Mouse (Mus musculus) midbrain, embryonic 14.5 days (tissue): ENCODE results near the gene Fdx1. TPM values are rescaled to one million over a fixed set of nuclear protein-coding genes. Genes with fewer than 3 reads are reported as not detected.
A peak's percentile ranks its signal among the peaks of the same experiment; 100 is the strongest.

ENCODE experiments used
- ATAC-seq: fragments of 200-750 bp; cut with Nextera tagmentation; 2 replicates; pipeline ENCODE4 v1.8.0; 2017; ENCODE audit warnings: moderate number of reproducible peaks, moderate library complexity; ENCODE audit not compliant: low FRiP score, low TSS enrichment
- DNase-seq: peaks from one replicate; pipeline ENCODE4 v3.0.0-alpha.2; 2015
- H3K27ac ChIP-seq: fragments of 300-500 bp; sonication (generic); replicated peaks from 2 replicates; pipeline ENCODE4 v1.5.1; 2014; ENCODE audit warnings: mild to moderate bottlenecking, low read depth, low read length, moderate library complexity
- H3K27me3 ChIP-seq: fragments of 300-500 bp; sonication (generic); 2 replicates; pipeline ENCODE4 v1.6.1; 2014; ENCODE audit warnings: low read length, control low read depth, mixed read lengths; ENCODE audit not compliant: control insufficient read depth, insufficient read depth
- H3K36me3 ChIP-seq: fragments of 300-500 bp; sonication (generic); 2 replicates; pipeline ENCODE4 v1.6.1; 2014; ENCODE audit warnings: low read length, control low read depth; ENCODE audit not compliant: control insufficient read depth, insufficient read depth
- H3K4me1 ChIP-seq: fragments of 300-500 bp; sonication (generic); 2 replicates; pipeline ENCODE4 v1.6.1; 2014; ENCODE audit warnings: mild to moderate bottlenecking, antibody characterized with exemption, low read length, control low read depth; ENCODE audit not compliant: control insufficient read depth, insufficient read depth
- H3K4me2 ChIP-seq: fragments of 300-500 bp; sonication (generic); 2 replicates; pipeline ENCODE4 v1.6.1; 2014; ENCODE audit warnings: mild to moderate bottlenecking, low read length, moderate library complexity
- H3K4me3 ChIP-seq: fragments of 300-500 bp; sonication (generic); replicated peaks from 2 replicates; pipeline ENCODE4 v1.5.1; 2014; ENCODE audit warnings: low read depth, low read length
- H3K9ac ChIP-seq: fragments of 300-500 bp; sonication (generic); replicated peaks from 2 replicates; pipeline ENCODE4 v1.6.1; 2014; ENCODE audit warnings: mild to moderate bottlenecking, low read length, moderate library complexity
- H3K9me3 ChIP-seq: fragments of 300-500 bp; sonication (generic); 2 replicates; pipeline ENCODE4 v1.6.1; 2016; ENCODE audit warnings: low read length, control low read depth, mixed read lengths; ENCODE audit not compliant: control insufficient read depth
- WGBS: fragments of 180-500 bp; shearing (Covaris S2); extraction: QIAGEN DNeasy Blood & Tissue Kit; methylation state at CpG from one replicate; pipeline ENCODE4 v1.1.7; 2014; 5-methylcytosine and 5-hydroxymethylcytosine counted together
- polyA plus RNA-seq: library from polyadenylated mRNA; unstranded; fragments of >200 nt; fragmentation: Nextera tagmentation; extraction: Ambion mirVana; gene quantifications from 2 replicates; pipeline ENCODE4 v1.2.1, GENCODE M21; 2014

Fdx1 gene
- polyA plus RNA-seq, 1 experiment from 2014 or later, result 48.9 TPM

DNA sequence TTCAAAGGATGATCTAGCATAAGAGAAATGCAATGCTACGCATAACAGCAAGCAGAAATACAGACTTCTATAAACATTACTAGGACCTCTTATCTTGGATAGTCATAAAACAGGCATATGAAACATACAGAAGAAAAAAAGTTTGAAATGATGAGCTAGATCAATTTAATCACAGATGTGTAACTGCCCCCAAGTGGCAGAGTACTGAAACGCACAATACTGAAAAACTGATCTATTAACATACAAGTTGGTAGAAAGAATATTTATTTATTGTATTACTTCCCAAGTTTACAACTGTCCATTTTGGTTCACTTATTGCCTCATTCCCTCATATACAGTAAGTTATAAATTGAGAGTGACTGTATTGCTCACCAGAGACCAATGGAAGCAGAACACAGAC, 12.0 kb downstream of the Fdx1 start:
- Histone ChIP-seq H3K4me1 (no peaks in the 10 kb centered on the region), H3K9ac (no peak overlapping the region), H3K4me2 (no peak overlapping the region), H3K4me3 (no peak overlapping the region), H3K9me3 (no peaks in the 10 kb centered on the region), H3K27me3 (no peaks in the 10 kb centered on the region), H3K36me3 (peaks cover 22% of the 10 kb centered on the region; the same call in 1 of the 2 replicates), H3K27ac (no peak overlapping the region)
- DNase-seq (peak; percentile 73), ATAC-seq (no peak)
- WGBS, result 75% methylated on average over 2 of the region's 2 CpGs

DNA sequence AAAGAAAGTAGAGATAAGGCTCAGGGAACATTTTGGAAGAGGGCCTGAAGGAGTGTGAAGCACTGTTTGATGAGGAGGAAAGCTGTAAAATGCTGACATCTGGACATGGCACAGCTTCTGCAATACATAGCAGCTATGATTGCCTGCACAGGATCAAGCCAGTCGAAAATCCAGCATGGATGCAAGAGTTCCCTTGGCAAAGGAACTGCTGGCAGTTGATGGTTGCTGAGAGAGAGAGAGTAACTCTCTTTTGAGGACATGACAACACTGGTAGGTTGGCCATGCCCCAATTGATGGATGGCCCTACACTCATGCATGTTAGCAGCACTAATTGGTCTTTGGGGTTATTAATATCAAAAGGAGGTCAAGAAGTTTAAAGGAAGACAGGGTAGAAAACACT, 12.7 kb downstream of the Fdx1 start:
- no peak overlapping the region for H3K4me3 ChIP-seq
- H3K4me2 ChIP-seq, result no peak overlapping the region
- peaks cover 22% of the 10 kb centered on the region; the same call in 1 of the 2 replicates for H3K36me3 ChIP-seq
- no peak for DNase-seq
- H3K4me1 ChIP-seq, result no peaks in the 10 kb centered on the region
- no peaks in the 10 kb centered on the region for H3K9me3 ChIP-seq
- H3K9ac ChIP-seq, result no peak overlapping the region
- WGBS, result 71% methylated on average over 1 of the region's 1 CpGs
- no peak for ATAC-seq
- H3K27ac ChIP-seq, result no peak overlapping the region
- no peaks in the 10 kb centered on the region for H3K27me3 ChIP-seq

DNA sequence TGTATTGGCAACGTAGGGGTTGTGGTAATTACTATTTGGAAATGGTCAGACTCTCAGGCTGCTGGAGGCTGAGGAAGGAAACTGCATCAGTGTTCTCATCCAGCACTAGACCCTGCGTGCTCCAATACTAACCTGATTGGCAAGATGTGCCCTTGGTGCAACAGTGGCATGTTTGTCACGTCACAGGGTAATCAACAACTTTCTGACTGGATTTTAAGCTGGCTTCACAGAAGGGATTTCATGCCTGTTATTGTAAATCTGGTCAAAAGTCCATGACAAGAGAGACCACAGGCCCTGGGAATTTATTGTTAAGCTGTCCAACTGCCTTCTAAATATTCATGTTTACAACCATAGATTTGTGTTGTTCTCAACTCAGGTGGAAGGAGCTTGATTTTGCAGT, 13.1 kb downstream of the Fdx1 start:
- WGBS, result 58% methylated on average over 3 of the region's 3 CpGs
- Histone ChIP-seq H3K27ac (no peak overlapping the region), H3K4me1 (no peaks in the 10 kb centered on the region), H3K9ac (no peak overlapping the region), H3K36me3 (peaks cover 18% of the 10 kb centered on the region; the same call in 1 of the 2 replicates), H3K4me3 (no peak overlapping the region), H3K27me3 (no peaks in the 10 kb centered on the region), H3K9me3 (no peaks in the 10 kb centered on the region), H3K4me2 (no peak overlapping the region)
- DNase-seq (no peak), ATAC-seq (no peak)

- Histone ChIP-seq H3K4me2 (no peak overlapping the region), H3K9ac (no peak overlapping the region), H3K36me3 (peaks cover 22% of the 10 kb centered on the region; the same call in 1 of the 2 replicates), H3K4me1 (no peaks in the 10 kb centered on the region), H3K27ac (no peak overlapping the region), H3K4me3 (no peak overlapping the region), H3K9me3 (no peaks in the 10 kb centered on the region), H3K27me3 (no peaks in the 10 kb centered on the region)
- DNase-seq (no peak), ATAC-seq (no peak)
- WGBS, result 96% methylated on average over 6 of the region's 6 CpGs
Measured at GRCm38 (mm10) chr9:51943934-51944333, 19.4 kb downstream of the Fdx1 start.

DNA sequence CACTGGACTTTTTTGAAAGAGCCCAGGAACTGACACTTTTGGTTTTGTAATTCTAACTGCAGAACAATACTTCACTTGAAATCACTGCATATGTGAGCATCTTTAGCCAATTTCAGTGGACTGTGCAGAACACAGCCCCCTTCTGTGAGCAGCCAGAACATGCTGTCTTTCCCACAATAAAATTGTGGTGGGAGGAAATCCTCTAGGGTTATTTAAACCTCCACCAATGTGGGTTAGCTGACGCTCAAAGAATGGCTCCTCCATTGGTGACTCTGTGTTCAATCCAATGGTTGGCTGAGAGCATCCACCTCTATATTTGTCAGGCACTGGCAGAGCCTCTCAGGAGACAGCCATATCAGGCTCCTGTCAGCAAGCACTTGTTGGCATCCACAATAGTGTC, 28.7 kb downstream of the Fdx1 start:
- H3K27ac ChIP-seq, result no peak overlapping the region
- H3K36me3 ChIP-seq, result no peaks in the 10 kb centered on the region
- no peaks in the 10 kb centered on the region for H3K9me3 ChIP-seq
- no peaks in the 10 kb centered on the region for H3K27me3 ChIP-seq
- H3K4me3 ChIP-seq, result no peak overlapping the region
- ATAC-seq, result no peak
- no peak for DNase-seq
- no peak overlapping the region for H3K4me2 ChIP-seq
- WGBS, result 77% methylated on average over 1 of the region's 1 CpGs
- no peaks in the 10 kb centered on the region for H3K4me1 ChIP-seq
- H3K9ac ChIP-seq, result no peak overlapping the region

GRCm38 (mm10) chr9:51931997-51932396, 31.4 kb downstream of the Fdx1 start:
- ATAC-seq (no peak), DNase-seq (no peak)
- no peaks in the 10 kb centered on the region for H3K9me3 ChIP-seq
- no peak overlapping the region for H3K4me2 ChIP-seq
- no peak overlapping the region for H3K4me3 ChIP-seq
- no peaks in the 10 kb centered on the region for H3K4me1 ChIP-seq
- H3K27me3 ChIP-seq, result no peaks in the 10 kb centered on the region
- H3K27ac ChIP-seq, result no peak overlapping the region
- H3K9ac ChIP-seq, result no peak overlapping the region
- 91% methylated on average over 3 of the region's 3 CpGs for WGBS
- H3K36me3 ChIP-seq, result no peaks in the 10 kb centered on the region

GRCm38 (mm10) chr9:51931054-51931690, 32.2 kb downstream of the Fdx1 start:
- WGBS, result 94% methylated on average over 7 of the region's 7 CpGs
- Histone ChIP-seq H3K36me3 (no peaks in the 10 kb centered on the region), H3K4me3 (no peak overlapping the region), H3K4me2 (no peak overlapping the region), H3K27ac (no peak overlapping the region), H3K27me3 (no peaks in the 10 kb centered on the region), H3K9ac (no peak overlapping the region), H3K4me1 (no peaks in the 10 kb centered on the region), H3K9me3 (no peaks in the 10 kb centered on the region)
- DNase-seq (no peak), ATAC-seq (no peak)

GRCm38 (mm10) chr9:51929972-51930371, 33.4 kb downstream of the Fdx1 start:
- WGBS, result 83% methylated on average over 5 of the region's 5 CpGs
- ATAC-seq, result no peak
- H3K4me1 ChIP-seq, result no peaks in the 10 kb centered on the region

GRCm38 (mm10) chr9:51928659-51929058, 34.7 kb downstream of the Fdx1 start:
- Histone ChIP-seq H3K4me3 (no peak overlapping the region), H3K27me3 (no peaks in the 10 kb centered on the region), H3K9ac (no peak overlapping the region), H3K4me1 (no peaks in the 10 kb centered on the region), H3K9me3 (no peaks in the 10 kb centered on the region), H3K27ac (no peak overlapping the region), H3K36me3 (no peaks in the 10 kb centered on the region), H3K4me2 (no peak overlapping the region)
- DNase-seq (no peak), ATAC-seq (no peak)
- 59% methylated on average over 7 of the region's 7 CpGs for WGBS

More at GRCm38 (mm10) chr9:51929972-51930371, 33.4 kb downstream of the Fdx1 start:
- Histone ChIP-seq H3K4me3 (no peak overlapping the region), H3K4me2 (no peak overlapping the region), H3K36me3 (no peaks in the 10 kb centered on the region), H3K27ac (no peak overlapping the region), H3K9me3 (no peaks in the 10 kb centered on the region), H3K27me3 (no peaks in the 10 kb centered on the region), H3K9ac (no peak overlapping the region)
- DNase-seq, result no peak
